Mouse (Mus musculus) liver, adult 2 months (tissue): ENCODE measurements around the gene Pbsn.

Experiments used
- CTCF ChIP-seq: fragments of 200-500 bp; IDR thresholded peaks from 2 replicates; pipeline ENCODE4 v1.5.1; 2011; ENCODE audit warnings: low read depth, low read length, control low read depth
- POLR2A ChIP-seq: fragments of 200-500 bp; IDR thresholded peaks from 2 replicates; pipeline ENCODE4 v1.6.1; 2011; ENCODE audit warnings: low read length, control low read depth; ENCODE audit not compliant: insufficient read depth; ENCODE audit errors: extremely low read depth

DNA sequence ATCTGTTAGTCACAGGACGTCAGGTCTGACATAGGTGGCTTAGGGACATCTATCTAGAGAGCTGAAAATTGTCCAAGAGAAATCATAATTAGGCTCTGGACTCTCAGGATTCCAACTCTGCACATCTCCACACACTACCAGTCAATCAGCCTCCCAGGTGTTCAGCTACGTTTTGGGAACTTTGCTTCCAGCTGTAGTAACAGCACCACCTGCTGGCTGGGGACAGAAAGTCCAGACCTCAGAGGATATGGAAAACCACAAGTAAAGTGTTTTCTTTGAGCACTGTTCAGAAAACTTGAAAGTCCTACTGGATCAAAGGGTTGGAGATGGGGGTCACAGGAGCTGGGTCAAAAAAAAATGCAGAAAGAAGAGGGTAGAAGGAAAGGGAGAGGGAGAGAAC, 44.8 kb downstream of the Pbsn start:
- TF ChIP-seq CTCF (peak; percentile 62; the same call in 1 of the 2 replicates), POLR2A (no peak)
